Mouse (Mus musculus) liver, postnatal 0 days (tissue): ENCODE data around the gene Pcnx.

Source experiments
- CTCF ChIP-seq: sonication (generic); IDR thresholded peaks from 2 replicates; pipeline ENCODE4 v1.5.1; 2016; ENCODE audit warnings: antibody characterized with exemption, low read depth
- EP300 ChIP-seq: IDR thresholded peaks from 2 replicates; pipeline ENCODE4 v1.6.1; 2016; ENCODE audit warnings: antibody characterized with exemption, low read depth, mild to moderate bottlenecking

- TF ChIP-seq CTCF (no peak), EP300 (no peak)
Measured at GRCm38 (mm10) chr12:81932015-81932414, 72.2 kb downstream of the Pcnx start.
